Mouse (Mus musculus): ENCODE results near the gene Usp2.

The Usp2 gene

DNA sequence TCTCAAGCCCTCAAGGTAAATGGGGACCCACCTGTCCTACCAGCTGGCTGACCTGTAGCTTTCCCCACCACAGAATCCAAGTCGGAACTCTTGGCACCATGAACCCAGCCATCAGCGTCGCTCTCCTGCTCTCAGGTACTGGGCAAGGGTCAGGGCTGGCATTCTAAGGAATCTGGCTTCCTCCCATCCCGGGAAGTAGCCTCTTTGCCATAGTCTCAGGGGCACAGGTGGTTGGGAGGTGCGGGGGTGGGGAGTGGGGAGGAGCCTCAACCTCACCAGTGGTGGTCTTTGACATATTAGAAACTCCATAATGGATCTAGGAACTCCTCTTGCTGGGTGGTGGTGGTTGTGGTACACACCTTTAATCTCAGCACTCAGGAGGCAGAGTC, 20.9 kb upstream of the Usp2 start:
- no peak for DNase-seq (ENCODE audit: low read depth, low spot score)

DNA sequence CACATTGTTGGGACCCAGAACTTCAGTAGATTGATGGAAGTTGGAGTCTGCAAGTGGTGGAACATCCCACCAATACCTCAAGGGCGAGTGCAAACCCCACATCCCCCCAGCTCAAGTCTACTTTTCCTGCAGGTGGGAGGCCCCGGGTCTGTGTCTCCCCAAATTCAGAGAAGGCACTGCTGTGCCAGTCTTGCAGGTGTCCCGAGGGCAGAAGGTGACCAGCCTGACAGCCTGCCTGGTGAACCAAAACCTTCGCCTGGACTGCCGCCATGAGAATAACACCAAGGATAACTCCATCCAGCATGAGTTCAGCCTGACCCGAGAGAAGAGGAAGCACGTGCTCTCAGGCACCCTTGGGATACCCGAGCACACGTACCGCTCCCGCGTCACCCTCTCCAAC, 20.4 kb upstream of the Usp2 start:
- DNase-seq (ENCODE audit: low read depth, low spot score): no peak

DNA sequence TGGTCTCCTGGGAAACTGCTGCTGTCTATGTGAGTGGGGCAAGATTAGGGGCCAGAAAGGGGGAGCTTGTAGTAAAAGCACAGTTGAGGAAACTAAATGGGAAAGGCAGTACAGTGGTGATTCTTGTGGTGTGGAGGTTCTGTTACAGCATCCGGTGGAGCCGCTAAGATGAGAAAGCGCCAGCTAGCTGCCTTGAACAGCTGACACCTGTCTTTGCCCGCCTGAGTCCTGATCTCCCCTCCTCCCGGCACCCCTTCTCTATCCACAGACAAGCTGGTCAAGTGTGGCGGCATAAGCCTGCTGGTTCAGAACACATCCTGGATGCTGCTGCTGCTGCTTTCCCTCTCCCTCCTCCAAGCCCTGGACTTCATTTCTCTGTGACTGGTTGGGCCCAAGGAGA, 19.8 kb upstream of the Usp2 start:
- no peak for DNase-seq (ENCODE audit: low read depth, low spot score)

DNA sequence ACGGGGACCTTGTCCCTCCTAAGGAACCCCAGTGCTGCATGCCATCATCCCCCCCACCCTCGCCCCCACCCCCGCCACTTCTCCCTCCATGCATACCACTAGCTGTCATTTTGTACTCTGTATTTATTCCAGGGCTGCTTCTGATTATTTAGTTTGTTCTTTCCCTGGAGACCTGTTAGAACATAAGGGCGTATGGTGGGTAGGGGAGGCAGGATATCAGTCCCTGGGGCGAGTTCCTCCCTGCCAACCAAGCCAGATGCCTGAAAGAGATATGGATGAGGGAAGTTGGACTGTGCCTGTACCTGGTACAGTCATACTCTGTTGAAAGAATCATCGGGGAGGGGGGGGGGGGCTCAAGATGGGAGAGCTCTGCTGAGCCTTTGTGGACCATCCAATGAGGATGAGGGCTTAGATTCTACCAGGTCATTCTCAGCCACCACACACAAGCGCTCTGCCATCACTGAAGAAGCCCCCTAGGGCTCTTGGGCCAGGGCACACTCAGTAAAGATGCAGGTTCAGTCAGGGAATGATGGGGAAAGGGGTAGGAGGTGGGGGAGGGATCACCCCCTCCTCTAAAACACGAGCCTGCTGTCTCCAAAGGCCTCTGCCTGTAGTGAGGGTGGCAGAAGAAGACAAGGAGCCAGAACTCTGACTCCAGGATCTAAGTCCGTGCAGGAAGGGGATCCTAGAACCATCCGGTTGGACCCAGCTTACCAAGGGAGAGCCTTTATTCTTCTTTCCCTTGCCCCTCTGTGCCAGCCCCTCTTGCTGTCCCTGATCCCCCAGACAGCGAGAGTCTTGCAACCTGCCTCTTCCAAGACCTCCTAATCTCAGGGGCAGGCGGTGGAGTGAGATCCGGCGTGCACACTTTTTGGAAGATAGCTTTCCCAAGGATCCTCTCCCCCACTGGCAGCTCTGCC, 19.0 kb upstream of the Usp2 start:
- no peak for DNase-seq (ENCODE audit: low read depth, low spot score)

DNA sequence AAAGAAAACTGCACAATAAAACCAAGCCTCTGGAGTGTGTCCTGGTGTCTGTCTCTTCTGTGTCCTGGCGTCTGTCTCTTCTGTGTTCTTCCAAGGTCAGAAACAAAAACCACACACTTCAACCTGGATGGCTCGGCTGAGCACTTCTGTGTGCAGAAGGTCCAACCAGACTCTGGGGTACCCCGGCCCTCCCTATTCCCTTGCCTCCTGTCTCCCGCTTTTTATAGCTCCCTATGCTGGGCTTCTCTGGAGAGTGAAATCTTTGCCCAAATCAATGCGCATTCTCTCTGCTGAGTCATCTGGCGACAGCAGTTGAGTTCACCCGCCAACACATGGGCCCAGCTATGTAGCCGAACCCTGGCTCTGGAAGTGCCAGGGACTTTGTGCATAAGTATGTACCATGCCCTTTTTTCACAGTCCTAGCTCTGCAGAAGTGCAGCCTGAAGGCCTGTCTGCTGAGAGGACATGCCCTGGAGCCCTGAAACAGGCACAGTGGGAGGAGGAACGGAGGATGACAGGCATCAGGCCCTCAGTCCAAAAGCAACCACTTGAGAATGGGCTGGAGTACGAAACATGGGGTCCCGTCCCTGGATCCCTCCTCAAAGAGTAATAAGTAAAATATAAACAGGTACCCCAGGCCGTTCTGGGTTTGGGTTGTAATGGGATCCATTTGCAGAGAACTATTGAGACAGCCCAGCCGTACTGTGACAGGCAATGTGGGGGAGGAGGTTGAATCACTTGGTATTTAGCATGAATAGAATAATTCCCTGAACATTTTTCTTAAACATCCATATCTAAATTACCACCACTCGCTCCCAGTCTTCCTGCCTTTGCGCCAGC, 18.1 kb upstream of the Usp2 start:
- no peak for DNase-seq (ENCODE audit: low read depth, low spot score)

DNA sequence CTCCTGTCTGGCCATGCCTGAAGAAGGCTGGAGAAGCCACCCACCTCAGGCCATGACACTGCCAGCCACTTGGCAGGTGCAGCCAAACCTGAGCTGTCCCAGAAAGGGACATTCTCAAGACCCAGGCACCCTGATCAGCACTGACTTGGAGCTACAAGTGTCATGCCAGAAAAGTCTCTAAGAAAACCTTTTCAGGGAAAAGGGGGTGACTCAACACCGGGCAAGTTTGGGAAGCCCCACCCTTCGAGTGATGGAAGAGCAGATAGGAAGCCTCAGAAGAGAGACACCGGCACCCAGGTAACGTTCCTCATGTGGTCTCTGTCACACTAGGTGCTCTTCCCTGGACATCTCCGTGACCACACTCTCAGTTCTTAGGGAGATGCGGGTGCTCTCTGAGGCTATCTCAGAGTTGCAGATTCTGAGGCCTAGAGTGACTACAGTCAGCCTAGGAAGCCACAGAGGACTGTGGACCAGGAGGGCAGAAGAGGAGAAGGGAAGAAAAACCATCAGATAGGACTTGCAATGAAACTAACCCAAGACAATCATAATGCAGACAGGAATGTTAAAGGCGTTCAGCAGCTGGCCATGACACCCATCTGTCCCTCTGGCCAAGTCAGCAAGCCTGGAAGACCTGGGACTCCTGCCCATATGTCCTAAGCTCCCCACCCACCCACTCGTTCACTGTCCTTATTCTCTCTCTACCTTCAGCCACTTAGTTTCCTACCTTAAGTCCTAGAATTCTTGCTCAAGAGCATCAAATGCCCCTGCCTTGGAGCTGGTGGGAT, 17.2 kb upstream of the Usp2 start:
- DNase-seq (ENCODE audit: low read depth, low spot score): no peak

DNA sequence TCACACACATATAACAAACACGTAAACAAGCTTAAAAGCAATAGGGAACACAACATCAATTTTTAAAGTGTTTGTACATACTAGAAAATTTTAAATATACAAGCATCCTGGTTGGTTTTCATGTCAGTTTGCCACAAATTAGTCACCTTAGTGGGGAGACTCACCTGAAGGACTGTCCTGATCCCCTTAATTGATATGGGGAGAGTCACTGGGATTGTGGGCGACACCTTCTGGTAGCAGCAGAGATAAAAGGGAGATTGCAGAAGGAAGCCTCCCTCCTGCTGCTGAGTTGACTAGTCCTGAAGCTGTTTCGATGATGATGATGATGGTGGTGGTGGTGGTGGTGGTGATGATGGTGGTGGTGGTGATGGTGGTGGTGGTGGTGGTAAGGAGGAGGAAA, 14.0 kb upstream of the Usp2 start:
- DNase-seq (ENCODE audit: low read depth, low spot score): no peak

DNA sequence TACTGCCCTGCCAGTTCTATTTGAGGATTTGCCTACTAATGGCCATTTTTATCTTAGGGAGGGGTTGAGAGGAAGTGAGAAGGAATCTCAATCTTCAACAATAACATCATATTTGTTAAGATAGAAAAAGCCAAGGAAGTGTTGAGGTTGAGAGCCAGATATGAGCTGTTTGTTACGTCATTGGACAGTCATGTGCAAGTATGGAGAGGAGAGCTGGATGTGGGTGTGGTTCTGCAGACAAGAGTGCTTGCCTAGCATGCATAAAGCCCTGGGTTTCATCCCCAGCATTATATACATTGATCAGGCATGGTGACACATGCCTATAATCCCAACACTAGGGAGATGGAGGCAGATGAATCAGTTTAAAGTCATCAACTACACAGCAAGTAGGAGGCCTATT, 12.9 kb upstream of the Usp2 start:
- DNase-seq (ENCODE audit: low read depth, low spot score): no peak

DNA sequence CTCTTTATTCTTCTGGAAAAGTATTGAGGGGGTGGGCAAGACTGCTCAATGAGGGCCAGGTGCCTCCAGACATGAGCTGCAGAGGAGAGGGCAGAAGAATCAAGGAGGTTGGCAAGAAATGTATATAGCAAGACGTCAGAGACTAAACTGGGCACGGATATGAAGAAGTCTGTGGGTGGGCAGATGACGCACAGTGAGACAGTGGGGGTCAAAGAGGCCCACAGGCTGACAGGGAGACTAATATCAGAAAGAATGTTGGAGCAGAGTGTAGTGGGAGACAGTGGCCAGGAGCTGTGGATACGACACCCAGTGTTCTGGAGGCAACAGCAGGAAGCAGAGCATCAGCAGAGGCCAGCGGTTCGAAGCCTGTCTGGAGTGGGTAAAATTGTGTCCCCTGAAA, 8.2 kb upstream of the Usp2 start:
- DNase-seq (ENCODE audit: low read depth, low spot score): no peak

DNA sequence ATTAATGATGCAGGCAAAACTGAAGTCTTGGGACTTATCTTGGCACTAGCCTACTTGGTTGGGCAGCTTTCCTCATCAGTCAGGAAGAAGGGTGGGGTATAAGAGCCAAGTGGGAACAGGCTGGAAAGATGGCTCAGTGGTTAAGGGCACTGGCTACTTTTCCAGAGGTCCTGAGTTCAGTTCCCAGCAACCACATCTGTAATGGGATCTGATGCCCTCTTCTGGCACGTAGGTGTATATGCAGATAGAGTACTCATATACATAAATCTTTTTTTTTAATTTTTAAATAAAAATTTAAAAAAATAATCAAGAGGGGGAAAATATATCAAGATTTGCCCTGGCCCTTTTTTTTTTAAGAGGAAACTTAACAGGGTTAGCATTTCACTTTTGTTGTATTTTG, 1.6 kb upstream of the Usp2 start:
- DNase-seq (ENCODE audit: low read depth, low spot score): no peak

DNA sequence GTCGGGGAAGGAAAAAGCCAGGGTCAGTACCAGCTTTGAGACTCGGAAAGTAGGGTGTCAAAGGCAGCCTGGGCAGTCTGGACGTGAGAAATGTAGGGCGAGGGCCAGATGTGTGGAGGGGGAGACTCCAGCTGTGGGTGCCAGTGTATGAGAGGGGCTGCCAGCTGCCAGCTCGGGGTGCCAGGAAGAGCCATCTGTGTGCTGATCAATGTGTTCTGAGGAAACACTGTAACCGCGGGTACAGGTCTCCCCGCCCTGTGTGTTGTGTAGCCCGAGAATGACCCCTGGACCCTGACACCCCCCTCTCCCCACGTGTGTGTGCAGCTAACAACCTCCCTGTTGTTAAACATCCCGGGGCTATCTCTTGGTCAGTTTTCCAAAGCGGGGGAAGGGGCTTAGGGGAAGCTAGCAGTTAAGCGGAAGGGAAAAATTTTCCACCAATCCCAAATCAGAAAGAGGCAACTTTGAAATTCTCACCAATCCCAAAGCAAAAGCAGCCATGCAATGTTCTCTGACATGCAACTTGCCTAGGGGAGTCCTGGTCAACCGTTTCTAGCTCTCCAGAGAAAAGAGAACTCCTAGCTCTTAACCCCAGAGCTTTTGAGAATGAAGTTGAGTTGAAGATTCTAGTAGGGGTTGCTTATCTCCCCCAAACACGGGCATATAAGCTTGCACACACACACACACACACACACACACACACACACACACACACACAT, 579 bp downstream of the Usp2 start:
- no peak for DNase-seq (ENCODE audit: low read depth, low spot score)

DNA sequence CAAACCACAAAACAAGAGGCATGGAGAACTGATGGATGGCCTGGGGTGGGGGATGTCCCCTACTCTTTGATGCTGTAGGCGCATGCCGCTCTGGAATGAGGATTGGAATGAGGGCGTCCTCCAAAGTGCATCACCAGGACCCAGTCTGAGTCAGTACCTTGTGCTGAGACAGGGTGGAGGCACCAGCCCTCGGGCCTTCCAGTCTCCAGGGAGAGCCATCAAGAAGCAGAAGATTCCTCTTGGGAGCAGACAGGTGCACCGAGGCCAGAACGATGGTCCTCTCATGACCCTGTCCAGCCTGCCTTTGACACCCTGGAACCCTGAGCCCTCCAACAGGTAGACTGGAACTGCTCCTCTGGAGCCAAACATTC, 1.1 kb downstream of the Usp2 start:
- DNase-seq (ENCODE audit: low read depth, low spot score): no peak

DNA sequence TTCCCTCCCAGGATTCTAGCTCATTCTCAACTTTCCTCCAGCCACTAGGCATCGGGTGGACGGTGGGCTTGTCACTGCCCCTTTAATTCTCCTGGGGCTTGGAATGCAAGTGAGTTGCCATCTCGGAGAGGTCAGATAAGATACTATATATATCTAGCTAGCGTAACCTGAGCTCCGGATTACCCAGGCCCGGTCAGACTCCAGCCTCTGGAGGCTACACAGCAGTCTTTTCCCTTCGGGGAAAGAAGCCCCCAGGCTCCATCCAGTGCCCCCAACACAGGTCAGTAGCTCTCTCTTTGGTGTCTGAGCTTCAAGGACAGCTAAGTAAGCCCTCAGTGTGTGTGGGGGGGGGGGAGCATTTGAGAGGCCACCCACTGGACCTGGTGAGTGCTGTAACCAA, 2.4 kb downstream of the Usp2 start:
- no peak for DNase-seq (ENCODE audit: low read depth, low spot score)

DNA sequence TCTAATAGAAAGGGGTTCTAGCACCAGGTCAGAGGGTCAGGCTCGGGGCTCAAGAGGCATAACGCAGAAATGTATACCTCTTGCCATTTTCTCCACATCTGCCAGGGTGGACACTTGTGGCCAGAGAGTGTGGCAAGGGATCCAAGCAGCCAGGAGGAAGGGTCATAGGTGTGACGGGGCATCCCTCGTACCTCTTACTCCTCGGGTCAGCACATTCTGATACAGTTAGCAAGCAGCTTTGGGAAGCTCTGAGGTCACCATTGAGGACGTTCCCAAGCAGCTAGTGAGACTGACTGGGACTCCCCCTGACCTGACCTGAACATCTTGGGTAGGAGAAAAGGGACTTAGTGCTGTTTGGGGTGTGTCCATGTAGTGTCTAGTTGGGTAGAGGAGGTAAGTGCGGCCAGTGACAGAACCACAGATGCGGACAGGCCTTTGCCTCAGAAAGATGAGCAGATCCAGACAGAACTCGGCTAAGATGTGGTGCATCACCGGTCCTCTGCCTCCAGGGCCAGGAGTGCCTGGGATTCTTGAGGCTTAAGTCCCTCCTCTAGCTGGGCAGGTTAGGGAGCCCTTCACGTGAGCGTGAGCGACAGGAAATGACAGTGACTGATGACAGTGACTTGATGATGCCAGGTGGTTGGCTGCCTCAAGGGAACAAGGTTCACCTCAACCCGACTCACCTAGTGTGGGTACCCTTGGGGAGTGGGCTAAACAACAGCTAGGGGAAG, 3.5 kb downstream of the Usp2 start:
- DNase-seq (ENCODE audit: low read depth, low spot score): no peak

DNA sequence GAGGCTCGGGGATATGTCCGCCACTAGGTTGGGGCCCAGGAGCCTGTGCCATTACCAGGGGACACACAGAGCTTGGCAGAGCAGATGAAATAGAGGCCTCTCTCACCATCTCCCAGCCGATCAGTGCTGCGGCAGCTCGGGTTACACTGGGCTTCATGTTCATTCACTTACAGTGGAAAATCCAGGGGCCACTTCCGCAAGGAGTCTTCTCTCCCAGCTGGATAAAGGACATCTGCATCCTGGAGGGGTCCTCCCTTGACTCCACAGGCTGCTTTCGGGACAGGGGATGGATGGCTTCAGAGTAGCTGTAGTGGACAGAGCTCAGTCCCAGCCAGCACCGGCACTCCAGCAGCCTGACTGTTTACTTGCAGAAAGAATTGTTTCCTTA, 4.0 kb downstream of the Usp2 start:
- DNase-seq (ENCODE audit: low read depth, low spot score): no peak

DNA sequence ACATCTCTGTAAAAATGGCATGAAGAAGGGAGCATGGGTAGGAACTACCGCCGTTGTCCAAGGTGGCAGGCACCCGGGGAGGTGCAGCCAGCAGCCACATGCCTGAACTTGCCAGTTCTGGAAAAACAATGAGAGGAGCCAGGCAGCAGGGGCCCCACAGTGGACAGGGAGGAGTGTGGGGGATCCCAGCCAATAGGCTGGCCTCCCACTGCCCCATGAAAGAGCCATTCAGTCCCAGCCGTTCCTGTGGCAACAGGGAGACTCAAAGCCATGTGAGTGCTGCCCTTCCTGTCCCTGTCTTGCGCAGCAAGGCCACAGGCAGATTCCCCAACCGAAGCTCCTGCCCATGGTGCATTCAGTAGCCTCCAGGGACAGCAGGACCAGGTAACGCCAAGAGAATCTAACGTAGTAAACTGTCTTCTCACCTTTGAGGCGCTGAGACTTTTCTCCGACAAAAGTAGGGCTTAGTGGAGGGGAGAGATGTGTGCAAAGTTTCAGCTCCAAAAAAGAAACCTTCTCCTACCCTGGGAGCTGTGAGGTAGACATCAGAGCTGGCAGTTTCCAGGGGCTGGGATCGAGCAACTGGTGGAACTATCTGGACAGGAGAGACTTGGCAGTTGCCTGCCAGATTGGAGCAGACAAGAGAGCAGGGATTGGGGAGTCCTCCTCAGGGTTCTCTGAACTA, 5.2 kb downstream of the Usp2 start:
- DNase-seq (ENCODE audit: low read depth, low spot score): peak; percentile 73

DNA sequence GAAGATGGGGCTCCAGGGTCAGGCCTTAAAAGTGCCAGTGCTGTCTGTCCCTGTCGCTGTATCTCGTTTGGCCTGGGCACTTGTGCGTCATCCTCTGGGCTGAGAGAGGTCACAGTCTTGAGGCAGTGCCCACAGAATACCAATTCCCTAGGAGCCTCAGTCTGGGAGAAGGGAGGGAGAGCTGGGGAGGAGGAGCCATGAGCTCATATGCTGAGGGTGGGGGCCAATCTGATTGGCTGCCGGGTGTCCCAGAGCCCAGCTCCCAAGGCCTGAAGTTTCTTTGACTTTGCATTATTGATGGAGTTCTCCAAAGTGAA, 5.7 kb downstream of the Usp2 start:
- DNase-seq (ENCODE audit: low read depth, low spot score): no peak

DNA sequence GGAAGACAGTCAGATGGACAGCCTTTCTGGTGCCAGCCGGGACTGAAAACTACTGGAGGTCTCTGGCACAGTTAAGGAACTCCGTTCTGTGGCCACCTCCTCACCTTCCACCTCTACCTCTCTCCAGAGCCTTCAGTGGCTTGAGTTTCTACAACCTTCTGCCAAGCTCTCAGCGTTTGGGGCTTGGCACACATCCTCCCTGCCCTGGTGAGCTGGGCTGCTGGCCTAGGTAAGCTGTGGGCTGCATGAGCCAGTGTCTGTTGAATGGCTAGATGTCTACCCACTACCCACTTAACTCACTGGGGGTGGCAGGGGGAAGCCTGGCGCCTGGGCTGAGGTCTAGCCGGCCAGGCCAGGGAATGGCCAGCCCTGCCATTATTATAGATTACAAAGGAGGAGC, 6.3 kb downstream of the Usp2 start:
- DNase-seq (ENCODE audit: low read depth, low spot score): no peak

DNA sequence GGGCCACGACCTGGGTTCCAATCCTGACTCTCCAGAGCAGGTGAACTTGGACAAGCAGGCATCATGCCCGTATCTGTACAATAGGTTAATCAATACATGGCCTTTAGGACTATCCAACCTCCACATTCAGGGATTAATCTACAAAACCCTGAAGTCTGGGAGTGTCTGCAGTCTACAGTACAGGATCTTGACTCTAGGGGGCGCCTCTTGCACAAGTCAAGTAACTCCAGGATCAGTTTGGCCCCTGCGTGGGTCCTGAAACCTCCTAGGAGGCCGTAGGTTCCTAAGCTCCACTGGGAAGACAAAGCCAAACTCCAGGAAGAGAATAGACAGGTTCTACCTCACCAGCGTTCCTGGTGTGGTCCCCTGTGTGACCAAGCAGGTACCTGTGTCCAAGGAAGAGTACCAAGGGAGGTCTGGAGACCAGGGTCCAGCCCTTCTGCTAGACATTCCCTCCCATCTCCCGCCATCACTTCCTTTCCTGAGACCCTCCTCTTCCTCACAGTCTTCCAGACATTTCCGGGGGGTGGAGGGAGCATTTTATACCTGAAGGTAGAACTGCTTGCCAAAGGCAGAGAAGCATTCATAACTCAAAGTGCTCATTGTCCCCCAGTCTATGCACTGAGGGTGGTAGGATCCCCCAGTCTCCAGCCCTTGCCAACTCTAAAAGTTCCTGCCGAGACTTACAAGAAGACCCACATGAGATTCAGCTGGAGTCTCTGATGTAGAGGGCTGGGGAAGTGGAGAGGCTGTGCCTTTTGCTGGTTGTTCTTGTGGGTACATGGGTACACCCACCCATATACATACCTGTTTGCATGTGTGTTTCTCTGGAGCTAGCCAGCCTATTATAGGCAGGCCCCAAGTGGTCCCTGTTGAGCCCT, 7.8 kb downstream of the Usp2 start:
- no peak for DNase-seq (ENCODE audit: low read depth, low spot score)

Data from mesoderm, embryonic 11.5 days (tissue).